Mouse (Mus musculus): ENCODE measurements around the gene Cfap54. TPM values are rescaled to one million over a fixed set of nuclear protein-coding genes. Genes with fewer than 3 reads are reported as not detected.

Gene Cfap54
- polyA plus RNA-seq, 2 experiments from 2014 or later: 1.3 to 1.4 TPM

DNA sequence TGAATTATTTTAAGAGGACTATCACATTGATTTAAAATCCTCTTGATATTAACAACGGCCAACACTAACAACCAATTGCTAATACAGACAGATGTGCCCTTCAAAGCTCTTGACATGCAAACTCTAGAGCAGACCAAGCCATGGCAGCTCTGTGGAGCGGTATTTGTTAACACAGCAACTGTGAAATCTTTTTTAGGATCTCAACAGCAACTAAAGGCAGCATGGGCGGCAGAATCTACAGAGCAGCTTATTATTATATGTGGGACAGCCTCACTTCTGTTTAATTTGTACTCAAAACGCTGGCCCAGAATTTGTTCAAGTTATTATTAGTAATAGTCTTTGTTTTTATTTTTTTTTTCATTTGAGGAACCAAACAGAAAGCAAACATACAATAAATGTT lies 28.1 kb downstream of the Cfap54 start:
- no peak for ATAC-seq

DNA sequence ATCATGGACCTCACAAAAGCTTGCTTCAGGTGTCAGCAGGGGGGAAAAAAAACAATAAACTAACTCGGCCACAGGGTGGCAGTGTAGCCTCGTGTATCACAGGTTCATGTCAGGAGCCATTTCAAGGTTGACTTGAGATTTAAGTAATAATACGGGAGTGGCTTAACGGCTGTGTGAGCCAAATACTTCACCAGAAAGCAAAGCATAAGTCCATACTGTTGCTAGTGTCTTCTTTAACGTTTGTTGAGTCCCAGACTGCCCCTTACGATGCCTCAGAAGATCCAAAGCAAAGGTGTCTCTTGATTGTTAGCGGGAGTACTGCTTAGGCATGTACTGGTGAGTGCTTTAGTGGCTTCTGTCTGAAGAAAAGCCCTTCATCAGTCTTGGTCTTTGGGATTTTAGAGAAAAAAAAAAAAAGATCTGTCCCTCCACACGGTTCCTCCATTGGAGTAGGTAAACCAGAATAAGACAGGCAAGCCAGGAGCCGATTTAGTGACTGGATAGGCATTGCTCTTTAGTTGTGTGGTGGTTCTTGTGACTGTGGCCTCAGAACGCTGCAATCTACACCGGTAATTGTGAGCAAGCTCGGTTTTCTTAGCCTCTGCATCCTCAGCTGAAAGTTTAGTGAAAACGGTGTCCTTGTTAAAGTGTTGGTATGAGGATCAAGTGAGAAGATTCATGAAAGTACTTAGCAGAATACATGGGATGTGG lies 30.2 kb downstream of the Cfap54 start:
- ATAC-seq: peak; percentile 85

DNA sequence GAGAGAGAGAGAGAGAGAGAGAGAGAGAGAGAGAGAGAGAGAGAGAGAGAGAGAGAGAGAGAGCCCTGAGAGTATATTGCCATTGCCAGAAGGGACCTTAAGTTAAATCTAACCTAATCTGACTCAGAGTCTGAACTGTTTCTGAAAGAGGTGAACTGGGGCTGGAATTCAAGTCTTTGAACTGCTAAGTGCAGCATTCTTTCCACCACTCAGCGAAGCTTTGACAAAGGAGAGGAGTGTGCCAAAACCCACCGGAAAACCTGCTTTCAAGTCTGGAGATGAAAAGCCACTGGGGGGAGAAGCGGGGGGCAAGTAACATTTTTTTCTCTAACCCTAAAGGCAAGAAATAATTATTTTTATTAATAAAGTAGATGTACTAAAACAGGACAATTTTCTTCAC lies 30.8 kb downstream of the Cfap54 start:
- no peak for ATAC-seq

DNA sequence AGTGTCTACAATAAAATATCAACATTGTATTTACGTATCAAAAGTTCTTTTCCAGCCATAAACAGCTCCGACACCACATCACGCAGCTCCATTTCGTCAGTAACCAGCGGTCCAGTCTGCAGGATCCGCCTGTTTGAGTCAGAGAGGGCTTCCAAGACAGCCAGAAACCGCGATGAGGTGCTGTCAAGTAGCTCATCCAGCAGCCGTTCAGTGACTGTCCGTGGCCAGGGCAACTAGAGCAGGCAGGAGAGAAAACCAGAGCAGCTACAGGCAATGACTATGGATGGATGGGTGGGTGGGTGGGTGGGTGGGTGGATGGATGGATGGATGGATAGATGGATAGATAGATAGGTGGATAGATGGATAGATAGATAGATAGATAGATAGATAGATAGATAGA lies 38.2 kb downstream of the Cfap54 start:
- ATAC-seq: no peak

DNA sequence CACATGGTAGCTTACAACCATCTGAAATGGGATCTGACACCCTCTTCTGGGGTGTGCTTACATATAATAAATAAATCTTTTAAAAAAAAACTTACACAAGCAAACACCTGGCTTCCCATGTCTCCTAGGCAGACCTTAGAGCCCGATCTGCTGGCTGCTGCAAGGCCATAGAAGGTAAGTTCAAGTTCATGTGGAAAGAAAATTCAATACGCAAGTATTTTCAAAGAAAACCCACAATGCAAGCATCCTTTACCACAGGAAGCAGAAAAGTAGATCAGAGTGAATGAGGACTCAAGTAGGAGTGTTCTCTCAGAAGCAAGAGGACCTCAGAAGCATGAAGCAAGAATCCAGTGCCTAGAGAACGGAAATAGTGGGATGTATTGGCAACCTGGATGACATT lies 39.6 kb downstream of the Cfap54 start:
- peak; percentile 74 for ATAC-seq

DNA sequence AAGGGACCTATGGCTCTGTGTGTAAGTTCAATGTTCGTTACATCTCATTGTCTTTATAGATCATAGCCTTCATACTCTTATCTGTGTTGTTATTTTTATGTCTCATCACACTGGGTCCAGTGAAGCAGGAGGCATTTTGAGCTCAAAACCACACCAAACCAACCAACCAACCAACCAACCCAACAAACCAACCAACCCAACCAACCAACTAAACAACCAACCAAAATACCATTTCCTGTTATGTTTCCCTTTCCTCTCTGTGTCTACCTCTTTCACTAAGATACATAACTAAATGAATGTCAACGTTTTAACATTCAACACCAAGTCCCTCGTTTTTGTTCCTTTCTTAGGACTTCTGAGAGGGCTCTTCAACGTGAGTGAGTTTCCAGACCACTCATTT lies 40.0 kb downstream of the Cfap54 start:
- peak; percentile 33 for ATAC-seq

DNA sequence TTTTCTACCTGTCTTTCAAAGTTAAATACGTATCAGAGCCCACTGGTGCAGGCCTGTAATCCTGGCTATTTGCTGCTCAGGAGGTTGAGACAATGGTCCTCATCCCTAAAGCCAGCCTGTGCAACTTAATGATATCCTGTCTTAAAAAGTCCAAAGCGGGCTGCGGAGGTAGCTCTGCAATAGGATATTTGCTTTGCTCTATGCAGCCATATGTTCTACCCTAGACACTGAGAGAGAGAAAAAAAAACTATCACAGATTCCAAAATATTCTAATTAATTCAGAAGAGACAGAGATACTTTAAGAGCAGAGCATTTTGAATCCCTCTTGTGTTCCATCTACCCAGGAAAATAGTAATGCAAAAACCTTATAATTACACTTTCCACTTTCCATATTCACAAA lies 44.9 kb downstream of the Cfap54 start:
- no peak for ATAC-seq

DNA sequence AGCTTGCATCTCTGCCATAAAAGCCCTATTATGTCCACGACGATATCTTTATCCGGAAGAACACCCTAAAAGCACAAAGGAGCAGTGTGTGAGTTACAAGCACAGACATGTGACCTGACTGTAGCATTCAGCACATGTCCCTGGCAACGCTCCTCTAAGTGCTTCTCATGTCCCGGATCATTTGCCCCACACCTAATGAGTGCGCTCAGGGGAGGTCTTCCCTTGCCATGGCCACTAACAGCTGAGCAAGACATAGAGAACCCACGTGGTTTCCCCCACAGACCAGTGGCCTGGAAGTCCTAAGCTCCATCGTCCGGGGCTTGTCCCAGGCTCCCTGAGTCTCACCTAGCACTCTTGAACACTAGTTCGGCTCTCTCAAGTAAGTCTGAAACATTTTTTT lies 45.9 kb downstream of the Cfap54 start:
- no peak for ATAC-seq

DNA sequence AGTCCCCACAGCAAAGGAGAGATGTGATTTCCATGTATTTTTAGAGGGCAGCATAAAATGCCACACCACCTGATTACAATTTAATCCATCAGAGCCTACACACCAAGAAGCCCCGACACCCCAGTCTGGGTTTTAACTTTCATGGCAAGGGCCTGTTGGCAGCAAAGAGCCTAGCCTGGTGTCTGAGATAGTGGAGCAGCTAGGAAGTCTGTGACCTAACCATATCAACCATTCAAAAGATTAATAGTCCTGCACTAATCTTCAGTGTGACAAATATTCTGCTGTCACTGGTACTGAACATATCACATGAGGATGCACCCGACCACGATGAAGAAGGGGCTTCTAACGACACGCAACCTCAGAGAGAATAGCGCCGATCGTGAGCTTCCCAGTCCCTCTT lies 58.1 kb downstream of the Cfap54 start:
- no peak for ATAC-seq

DNA sequence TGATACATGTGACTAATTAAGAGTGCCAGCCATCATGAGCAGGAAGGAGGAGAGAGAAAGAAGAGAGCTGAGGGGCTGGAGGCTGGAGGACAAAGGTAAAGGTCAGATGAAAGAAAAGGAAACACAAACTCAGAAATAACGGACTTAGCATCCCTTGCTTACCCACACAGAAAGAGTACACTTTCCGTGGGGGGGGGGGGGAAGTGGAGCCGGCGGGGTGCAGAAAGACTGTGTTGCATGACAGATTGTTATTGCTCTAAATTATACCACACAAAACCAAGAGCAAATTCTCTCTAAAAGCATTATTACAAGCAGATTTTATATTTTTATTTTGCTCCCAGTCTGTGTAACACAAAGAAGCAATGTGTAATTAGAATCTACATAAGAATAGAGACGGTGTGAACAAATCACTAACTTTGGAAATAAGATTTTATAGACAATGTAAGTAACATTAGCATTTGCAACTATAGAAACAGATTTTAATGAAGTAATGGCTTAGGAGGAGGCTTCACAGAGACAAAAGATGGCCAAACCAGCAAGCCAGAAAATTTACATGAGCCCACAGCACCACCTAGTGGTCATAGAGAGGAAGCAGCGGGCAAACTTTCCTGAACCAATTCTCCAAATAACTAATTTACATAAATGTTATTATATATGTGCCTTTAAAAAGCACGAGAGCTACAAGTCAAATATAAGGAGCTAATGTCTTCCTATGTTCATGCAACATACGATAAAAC lies 67.2 kb downstream of the Cfap54 start:
- ATAC-seq: no peak

DNA sequence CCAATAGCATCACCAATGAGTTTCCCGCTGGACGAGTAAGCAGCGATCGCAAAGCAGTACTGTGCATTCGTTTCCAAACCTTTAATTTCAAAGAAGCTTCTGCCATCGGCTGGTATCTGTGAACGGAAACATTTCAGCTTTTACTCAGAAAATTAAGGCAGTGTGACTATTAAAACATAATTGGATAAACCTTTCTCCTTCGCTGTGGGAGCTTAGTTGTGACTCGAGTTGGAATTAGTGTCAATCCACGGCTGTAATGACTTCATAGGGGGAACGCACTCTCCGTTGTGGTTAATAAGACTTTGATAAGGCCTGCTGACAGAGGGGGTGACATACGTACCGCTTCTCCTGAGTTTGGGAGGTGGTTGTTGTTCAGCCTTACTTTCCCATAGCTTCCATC lies 70.3 kb downstream of the Cfap54 start:
- ATAC-seq: no peak

DNA sequence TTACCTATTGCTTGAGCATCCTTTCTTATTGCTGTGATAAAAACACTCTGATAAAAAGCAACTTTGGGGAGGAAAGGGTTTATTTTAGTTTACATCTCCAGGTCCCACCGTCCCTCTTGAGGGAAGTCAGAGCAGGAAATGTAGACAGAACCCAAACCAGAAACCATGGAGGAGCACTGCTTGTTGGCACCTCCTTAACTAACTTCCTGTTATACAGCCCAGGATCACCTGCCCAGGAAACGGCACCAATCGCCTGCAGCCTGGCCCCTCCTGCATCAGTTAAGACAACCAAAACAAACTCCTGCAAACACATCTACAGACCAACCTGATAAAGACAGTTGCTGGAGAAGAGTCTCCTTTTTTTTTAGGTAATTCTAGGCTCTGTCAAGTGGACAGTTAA lies 74.4 kb downstream of the Cfap54 start:
- ATAC-seq: peak; percentile 72

DNA sequence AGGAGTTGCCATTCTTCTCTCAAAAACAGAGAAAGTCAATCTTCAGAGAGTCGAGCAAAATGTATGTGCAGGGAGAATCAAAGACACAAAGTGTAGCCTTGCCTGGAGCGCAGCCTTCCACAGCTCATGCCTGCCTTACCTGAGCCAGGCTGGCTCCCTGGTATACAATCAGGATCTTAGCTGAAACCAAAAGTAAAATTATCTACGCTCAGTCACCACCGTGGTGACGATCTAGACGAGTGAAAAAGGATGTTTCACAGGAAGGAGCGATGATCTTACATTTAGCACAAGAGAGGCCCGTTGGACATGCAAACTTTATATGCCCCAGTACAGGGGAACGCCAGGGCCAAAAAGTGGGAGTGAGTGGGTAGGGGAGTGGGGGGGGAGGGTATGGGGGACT lies 75.0 kb downstream of the Cfap54 start:
- peak; percentile 91 for ATAC-seq

DNA sequence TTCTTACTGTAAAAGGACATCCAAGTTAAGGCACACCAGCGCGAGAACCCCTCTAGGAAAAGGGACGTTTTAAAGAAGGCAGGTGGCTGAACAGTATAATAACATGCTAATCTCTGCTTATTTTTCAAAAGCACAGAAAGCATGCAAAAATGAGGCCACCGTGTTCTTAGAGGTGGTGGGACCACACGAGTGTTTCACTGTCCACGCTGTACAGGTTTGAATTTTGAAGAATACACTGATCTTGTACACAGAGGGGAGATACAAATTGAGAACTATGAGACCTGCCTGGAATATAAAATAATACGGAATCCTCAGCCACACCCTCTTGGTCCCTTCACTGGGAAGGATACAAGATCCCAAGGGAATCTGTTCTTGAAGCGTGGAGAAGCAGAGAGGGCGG lies 82.9 kb downstream of the Cfap54 start:
- ATAC-seq: no peak

DNA sequence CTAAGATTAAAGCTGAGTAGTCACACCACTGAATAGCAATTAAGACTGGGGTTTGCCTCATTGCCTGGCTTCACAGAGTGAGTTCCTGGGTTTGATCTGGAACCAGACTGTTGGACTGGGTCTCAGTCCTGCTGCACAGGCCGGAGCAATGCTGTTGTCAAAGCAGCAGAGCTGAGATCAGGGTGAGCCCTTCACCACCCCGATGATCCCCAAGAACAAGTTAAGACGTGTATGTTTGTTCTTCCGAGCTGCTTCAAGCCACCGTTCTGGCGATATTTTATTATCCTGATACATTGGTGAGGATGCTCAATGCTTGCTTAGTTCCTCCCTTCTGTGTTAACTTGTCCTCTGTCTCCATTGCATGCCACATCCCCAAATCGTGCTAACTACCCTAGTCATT lies 86.2 kb downstream of the Cfap54 start:
- no peak for ATAC-seq

DNA sequence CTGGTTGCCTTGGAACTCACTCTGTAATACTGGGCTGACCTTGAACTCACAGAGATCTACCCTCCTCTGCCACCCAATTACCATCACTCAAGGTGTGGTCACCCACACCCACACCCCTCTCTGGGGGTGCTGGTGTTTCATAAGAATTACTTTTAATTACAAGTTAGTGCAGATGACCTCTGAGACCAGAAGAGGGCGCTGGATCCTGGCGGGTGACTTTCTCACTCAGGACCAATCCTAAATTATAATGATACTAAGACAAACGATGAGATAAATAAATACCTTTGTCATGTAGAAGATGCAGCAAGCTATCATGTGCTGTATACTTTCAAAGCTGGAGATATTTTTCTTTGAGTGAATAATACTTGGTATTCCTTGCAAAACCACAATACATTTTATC lies 87.1 kb downstream of the Cfap54 start:
- ATAC-seq: no peak

DNA sequence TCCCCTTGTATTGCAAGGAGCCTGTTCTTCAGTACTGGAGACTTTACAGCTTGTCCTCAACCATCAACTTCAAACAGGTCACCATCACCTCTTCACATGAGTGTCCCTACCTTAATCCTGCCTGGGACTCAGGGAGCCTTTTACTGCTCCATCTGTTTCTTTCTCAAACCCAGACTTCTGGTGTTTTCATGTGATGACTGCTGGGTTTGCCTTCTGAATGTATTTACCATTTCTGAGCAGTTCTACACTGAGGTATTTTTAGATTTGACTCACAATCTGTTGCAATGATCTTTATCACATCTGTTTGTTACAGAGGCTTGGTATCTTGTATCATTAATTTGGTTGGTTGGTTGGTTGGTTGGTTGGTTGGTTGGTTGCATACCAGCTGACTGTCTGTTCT lies 88.9 kb downstream of the Cfap54 start:
- no peak for ATAC-seq

DNA sequence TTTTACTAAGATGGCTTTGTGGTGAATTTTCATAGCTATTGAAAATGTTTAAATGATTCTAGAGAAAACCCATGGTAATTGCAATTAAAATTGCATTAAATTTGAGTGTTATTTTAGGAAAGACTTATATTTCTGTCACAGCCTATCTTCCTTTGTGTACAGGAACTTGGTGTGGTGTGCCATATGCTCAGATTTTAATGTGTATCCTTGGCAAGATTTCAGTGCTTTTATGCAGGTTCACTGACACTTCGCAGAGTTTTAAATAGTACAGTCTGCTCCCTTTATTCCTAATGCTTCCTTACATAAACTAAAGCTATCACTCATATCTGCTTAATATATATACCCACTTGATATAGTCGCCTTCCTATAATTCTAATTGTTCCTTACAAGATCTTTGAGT lies 90.8 kb downstream of the Cfap54 start:
- ATAC-seq: no peak

DNA sequence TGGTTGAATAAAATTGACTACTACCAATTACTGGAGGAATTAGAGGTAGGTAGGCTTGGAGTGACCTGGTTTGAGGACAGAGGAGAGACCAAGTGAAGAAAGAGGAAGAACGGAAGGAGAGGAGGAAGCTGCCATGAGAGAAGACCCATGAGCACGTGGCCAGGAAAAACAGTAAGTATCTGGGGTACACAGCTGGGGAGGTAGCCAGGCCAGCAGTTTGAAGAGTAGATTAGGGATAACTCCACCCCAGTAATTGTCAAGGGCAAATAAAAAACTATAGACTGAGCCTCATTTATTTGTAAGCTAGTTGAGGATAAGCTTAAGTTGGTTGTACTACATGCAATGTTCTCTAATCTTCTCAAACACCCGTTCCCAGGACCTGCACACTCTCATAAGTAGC lies 116.3 kb downstream of the Cfap54 start:
- no peak for ATAC-seq

DNA sequence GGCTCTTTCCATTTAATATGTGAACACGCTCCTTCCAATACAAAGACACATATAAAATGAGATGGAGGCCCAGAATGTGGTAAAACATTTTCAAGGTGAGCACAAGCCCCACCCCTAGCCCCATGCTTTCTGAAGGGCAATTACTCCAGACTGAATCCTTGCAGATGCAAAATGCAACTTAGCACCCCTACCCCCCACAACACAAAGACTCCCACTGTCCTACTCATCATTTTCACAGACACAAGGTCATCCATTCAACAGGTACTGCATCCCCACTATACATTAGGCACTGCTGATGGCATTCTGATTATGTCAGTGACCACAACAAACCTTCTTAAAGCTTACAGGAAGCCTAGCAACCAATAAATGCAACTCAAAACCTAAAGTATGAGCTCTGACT lies 131.4 kb downstream of the Cfap54 start:
- no peak for ATAC-seq

DNA sequence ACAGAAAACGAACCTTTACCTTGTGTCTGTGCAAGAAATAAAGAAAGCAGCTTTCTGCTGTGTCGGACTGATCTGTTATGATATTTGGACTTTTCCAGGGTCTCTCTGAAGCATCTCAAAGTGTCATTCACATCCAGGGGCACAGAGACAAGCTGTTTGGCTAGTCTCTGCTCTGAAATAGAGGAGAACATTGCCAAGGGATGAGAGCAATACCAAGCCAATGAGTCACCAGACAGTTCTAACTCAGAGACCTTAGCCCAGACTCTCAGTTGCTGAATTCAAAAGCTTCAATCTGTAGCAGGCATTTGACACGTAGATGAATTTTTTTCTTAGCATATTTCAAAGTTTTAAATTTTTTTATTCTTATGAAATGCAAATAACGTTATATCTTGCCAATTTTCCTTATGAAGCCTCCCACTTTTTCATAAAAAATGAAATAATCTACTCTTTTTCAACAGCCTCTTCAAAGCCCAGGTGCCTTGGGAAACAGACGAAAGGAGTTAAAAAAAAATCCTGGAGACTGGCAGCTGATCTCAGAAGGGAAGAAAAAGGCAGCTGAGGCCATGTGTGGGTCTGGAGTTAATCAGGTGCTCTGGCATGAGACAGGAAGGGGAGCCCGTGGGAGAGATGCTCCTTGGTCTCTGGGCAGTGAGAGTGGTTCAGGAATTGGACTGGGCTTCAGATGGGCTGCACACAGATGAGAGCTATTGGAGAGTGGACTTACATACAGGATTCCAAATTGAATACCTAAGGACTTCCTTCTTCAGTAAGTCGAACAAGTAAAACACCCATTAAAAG lies 138.4 kb downstream of the Cfap54 start:
- ATAC-seq: no peak

DNA sequence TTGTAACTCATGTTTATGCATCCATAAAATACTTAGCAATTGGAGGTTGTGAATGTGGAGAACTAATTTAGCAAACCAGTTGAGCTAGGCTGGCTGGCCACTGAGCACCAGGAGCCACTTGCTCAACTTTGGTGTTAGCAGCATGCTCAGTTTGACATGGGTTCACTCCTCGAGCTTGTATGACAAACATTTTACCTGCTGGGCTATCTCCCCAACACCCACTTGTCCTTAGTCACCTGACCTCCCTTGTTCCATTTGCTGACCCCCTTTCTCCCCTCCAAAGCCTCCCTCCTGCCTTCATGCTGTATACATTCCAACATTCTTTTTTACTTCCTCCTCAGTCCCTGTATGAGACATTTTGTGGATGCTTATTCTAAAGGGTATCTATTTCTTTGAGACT lies 139.8 kb downstream of the Cfap54 start:
- no peak for ATAC-seq

DNA sequence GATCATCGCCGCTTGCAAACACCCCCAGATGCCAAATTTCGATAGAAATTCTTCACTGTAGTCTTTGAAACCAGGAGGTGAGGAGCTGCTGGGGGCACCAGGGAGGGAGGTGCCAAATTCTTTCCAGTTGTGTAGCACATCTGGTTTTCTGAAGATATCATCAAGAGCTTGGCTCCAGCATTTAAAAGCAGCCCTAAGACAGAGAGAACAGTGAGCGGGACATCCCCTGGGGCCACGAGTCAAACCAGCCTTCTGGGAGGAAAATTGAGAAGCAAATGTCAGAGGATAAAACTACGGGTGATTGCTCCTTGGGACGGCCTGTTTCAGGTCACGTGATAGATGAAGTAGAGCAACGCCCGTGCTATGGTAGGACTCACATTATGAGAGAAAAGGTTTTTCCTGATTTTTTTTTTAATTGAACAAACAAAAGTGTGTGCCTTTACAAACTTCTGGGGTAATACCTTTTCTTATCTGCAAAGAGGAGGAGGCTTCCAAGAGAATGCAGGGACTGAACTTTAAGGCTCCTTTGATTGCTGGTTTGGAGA lies 143.6 kb downstream of the Cfap54 start:
- no peak for ATAC-seq

DNA sequence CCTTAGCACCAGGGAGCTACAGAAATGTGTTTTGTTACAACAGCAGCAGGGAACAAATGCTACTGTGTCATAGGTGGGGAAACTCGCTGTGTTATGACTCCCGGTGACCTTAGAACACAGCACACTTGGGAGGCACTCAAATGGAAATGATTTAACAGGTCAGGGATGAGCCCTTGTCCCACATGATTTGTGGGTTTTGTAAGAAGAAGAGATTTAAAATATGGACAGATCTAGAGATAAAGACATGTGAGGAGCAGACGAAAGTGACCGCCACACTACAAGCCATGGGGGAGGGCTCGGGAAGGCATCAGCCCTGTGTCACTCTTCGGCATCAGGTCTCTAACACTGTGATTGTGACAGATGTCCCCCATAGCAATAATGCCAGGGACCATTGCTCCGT lies 144.3 kb downstream of the Cfap54 start:
- no peak for ATAC-seq
